Mouse (Mus musculus) hindbrain, embryonic 16.5 days (tissue): ENCODE measurements around the gene Pakap. TPM values are rescaled to one million over a fixed set of nuclear protein-coding genes. Genes with fewer than 3 reads are reported as not detected.
A peak's percentile ranks its signal among the peaks of the same experiment; 100 is the strongest.

Experiments used
- ATAC-seq: fragments of 200-750 bp; cut with Nextera tagmentation; 2 replicates; pipeline ENCODE4 v1.8.0; 2017; ENCODE audit warnings: moderate TSS enrichment, moderate library complexity
- H3K27ac ChIP-seq: fragments of 300-500 bp; sonication (generic); 2 replicates; pipeline ENCODE4 v1.5.1; 2014; ENCODE audit warnings: low read depth, mild to moderate bottlenecking, control low read depth, low read length, moderate library complexity
- H3K27me3 ChIP-seq: fragments of 300-500 bp; sonication (generic); replicated peaks from 2 replicates; pipeline ENCODE4 v1.6.1; 2014; ENCODE audit warnings: low read length; ENCODE audit not compliant: control insufficient read depth, insufficient read depth
- H3K36me3 ChIP-seq: fragments of 300-500 bp; sonication (generic); 2 replicates; pipeline ENCODE4 v1.6.1; 2014; ENCODE audit warnings: mild to moderate bottlenecking, low read length, moderate library complexity, mixed read lengths; ENCODE audit not compliant: control insufficient read depth, insufficient read depth
- H3K4me1 ChIP-seq: fragments of 300-500 bp; sonication (generic); 2 replicates; pipeline ENCODE4 v1.6.1; 2014; ENCODE audit warnings: low read depth, low read length; ENCODE audit not compliant: control insufficient read depth, insufficient read depth
- H3K4me2 ChIP-seq: fragments of 300-500 bp; sonication (generic); 2 replicates; pipeline ENCODE4 v1.6.1; 2014; ENCODE audit warnings: mild to moderate bottlenecking, low read length, control low read depth, moderate library complexity
- H3K4me3 ChIP-seq: fragments of 300-500 bp; sonication (generic); 2 replicates; pipeline ENCODE4 v1.5.1; 2014; ENCODE audit warnings: mild to moderate bottlenecking, low read length, control low read depth, moderate library complexity
- H3K9ac ChIP-seq: fragments of 300-500 bp; sonication (generic); 2 replicates; pipeline ENCODE4 v1.6.1; 2014; ENCODE audit warnings: low read depth, mild to moderate bottlenecking, control low read depth, low read length, moderate library complexity
- H3K9me3 ChIP-seq: fragments of 300-500 bp; sonication (generic); 2 replicates; pipeline ENCODE4 v1.6.1; 2014; ENCODE audit warnings: mild to moderate bottlenecking, low read length, moderate library complexity; ENCODE audit not compliant: control insufficient read depth
- WGBS: fragments of 180-500 bp; shearing (Covaris S2); extraction: QIAGEN DNeasy Blood & Tissue Kit; methylation state at CpG from one replicate; pipeline ENCODE4 v1.1.7; 2014; 5-methylcytosine and 5-hydroxymethylcytosine counted together
- polyA plus RNA-seq: library from polyadenylated mRNA; unstranded; fragments of >200 nt; fragmentation: Nextera tagmentation; extraction: Ambion mirVana; gene quantifications from 2 replicates; pipeline ENCODE4 v1.2.1, GENCODE M21; 2015

The Pakap gene
- polyA plus RNA-seq, 1 experiment from 2014 or later = 14.0 TPM

DNA sequence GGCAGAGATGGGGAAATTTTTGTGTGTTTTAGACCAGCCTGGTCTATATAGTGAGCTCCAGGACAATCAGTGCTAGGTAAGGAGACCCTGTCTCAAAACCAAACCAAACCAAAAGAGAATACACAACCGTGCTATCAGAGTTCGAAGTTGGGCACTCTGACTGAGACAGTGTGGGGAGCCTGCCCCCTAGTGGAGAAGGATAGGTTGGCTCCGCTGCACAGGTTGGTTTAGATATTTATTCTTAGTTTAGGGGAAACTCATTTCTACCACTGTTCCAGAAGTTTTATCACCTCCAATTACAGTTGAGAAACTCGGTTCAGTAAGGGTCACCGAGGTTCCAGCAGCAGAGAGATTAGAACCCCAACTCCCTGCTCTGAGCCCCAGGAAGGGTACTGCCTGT, 336.2 kb downstream of the Pakap start:
- no peaks in the 10 kb centered on the region for H3K9me3 ChIP-seq
- H3K36me3 ChIP-seq = no peaks in the 10 kb centered on the region
- H3K9ac ChIP-seq = no peak overlapping the region
- H3K27ac ChIP-seq = no peak overlapping the region
- no peaks in the 10 kb centered on the region for H3K4me1 ChIP-seq
- no peaks in the 10 kb centered on the region for H3K27me3 ChIP-seq
- peak; percentile 67 for ATAC-seq
- H3K4me3 ChIP-seq = no peak overlapping the region
- WGBS = 14% methylated on average over 5 of the region's 5 CpGs
- no peak overlapping the region; the same call in 1 of the 2 replicates for H3K4me2 ChIP-seq

GRCm38 (mm10) chr4:57904638-57905037, 336.7 kb downstream of the Pakap start:
- no peaks in the 10 kb centered on the region for H3K9me3 ChIP-seq
- H3K9ac ChIP-seq = no peak overlapping the region
- H3K27ac ChIP-seq = no peak overlapping the region
- H3K4me3 ChIP-seq = no peak overlapping the region
- H3K27me3 ChIP-seq = no peaks in the 10 kb centered on the region
- no peaks in the 10 kb centered on the region for H3K36me3 ChIP-seq
- ATAC-seq = peak; percentile 44
- H3K4me2 ChIP-seq = peak overlapping the region; percentile 23; the same call in 1 of the 2 replicates
- H3K4me1 ChIP-seq = no peaks in the 10 kb centered on the region
- 25% methylated on average over 9 of the region's 9 CpGs for WGBS

DNA sequence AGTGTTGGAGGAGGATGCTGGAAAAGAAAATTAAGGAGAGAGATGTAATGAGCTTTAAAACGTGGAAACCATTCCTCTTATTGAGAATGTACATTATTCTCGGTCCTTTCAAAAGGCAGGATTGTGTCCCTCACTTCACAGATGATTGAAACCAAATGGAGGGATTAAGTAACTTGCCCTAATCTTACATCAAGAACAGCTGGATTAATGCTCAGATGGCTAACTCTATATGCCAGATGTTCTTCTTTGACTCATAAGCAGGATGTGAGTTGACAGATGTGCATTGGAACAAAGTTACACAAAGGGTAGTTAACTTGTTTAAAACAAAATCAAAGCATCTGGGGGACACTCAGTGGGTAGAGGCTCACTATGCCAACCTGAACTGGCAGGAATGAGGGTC, 338.7 kb downstream of the Pakap start:
- no peaks in the 10 kb centered on the region for H3K4me1 ChIP-seq
- H3K4me2 ChIP-seq = no peak overlapping the region
- no peaks in the 10 kb centered on the region for H3K36me3 ChIP-seq
- no peaks in the 10 kb centered on the region for H3K9me3 ChIP-seq
- no peaks in the 10 kb centered on the region for H3K27me3 ChIP-seq
- H3K4me3 ChIP-seq = no peak overlapping the region
- H3K27ac ChIP-seq = no peak overlapping the region
- 65% methylated on average over 2 of the region's 2 CpGs for WGBS
- ATAC-seq = no peak
- no peak overlapping the region for H3K9ac ChIP-seq

GRCm38 (mm10) chr4:57908860-57909259, 340.9 kb downstream of the Pakap start:
- Histone ChIP-seq H3K9ac (no peak overlapping the region), H3K27me3 (no peaks in the 10 kb centered on the region), H3K4me1 (no peaks in the 10 kb centered on the region), H3K4me2 (no peak overlapping the region), H3K36me3 (no peaks in the 10 kb centered on the region), H3K9me3 (no peaks in the 10 kb centered on the region), H3K27ac (no peak overlapping the region), H3K4me3 (no peak overlapping the region)
- ATAC-seq = no peak
- 87% methylated on average over 6 of the region's 6 CpGs for WGBS

- no peak overlapping the region for H3K4me2 ChIP-seq
- no peaks in the 10 kb centered on the region for H3K9me3 ChIP-seq
- no peak overlapping the region for H3K4me3 ChIP-seq
- no peaks in the 10 kb centered on the region for H3K36me3 ChIP-seq
- no peaks in the 10 kb centered on the region for H3K27me3 ChIP-seq
- no peak overlapping the region for H3K27ac ChIP-seq
- no peak for ATAC-seq
- H3K9ac ChIP-seq = no peak overlapping the region
- peaks cover 4% of the 10 kb centered on the region; the same call in 1 of the 2 replicates for H3K4me1 ChIP-seq
Observed at GRCm38 (mm10) chr4:57913021-57913420, 345.0 kb downstream of the Pakap start.

- Histone ChIP-seq H3K27ac (0 out of 2 replicates have a peak overlapping the region, but pooled peaks have one; percentile 6), H3K4me3 (no peak overlapping the region), H3K36me3 (no peaks in the 10 kb centered on the region), H3K27me3 (no peaks in the 10 kb centered on the region), H3K4me1 (peaks cover 4% of the 10 kb centered on the region; the same call in 1 of the 2 replicates), H3K9me3 (no peaks in the 10 kb centered on the region), H3K4me2 (no peak overlapping the region), H3K9ac (no peak overlapping the region)
- 75% methylated on average over 10 of the region's 10 CpGs for WGBS
- ATAC-seq = no peak
Observed at GRCm38 (mm10) chr4:57914193-57915190, 346.5 kb downstream of the Pakap start.

GRCm38 (mm10) chr4:57915216-57915965, 347.4 kb downstream of the Pakap start:
- Histone ChIP-seq H3K4me1 (peaks cover 4% of the 10 kb centered on the region; the same call in 1 of the 2 replicates), H3K4me2 (peak overlapping the region; percentile 0), H3K4me3 (no peak overlapping the region), H3K9me3 (no peaks in the 10 kb centered on the region), H3K9ac (no peak overlapping the region), H3K27ac (no peak overlapping the region), H3K36me3 (no peaks in the 10 kb centered on the region), H3K27me3 (no peaks in the 10 kb centered on the region)
- WGBS = 38% methylated on average over 17 of the region's 17 CpGs
- ATAC-seq = peak; percentile 73

- Histone ChIP-seq H3K9ac (no peak within 1 kb of the TSS), H3K9me3 (no peaks in the 10 kb centered on the region), H3K27ac (no peak within 1 kb of the TSS), H3K4me1 (peaks cover 4% of the 10 kb centered on the region; the same call in 1 of the 2 replicates), H3K27me3 (no peaks in the 10 kb centered on the region), H3K4me3 (no peak within 1 kb of the TSS), H3K36me3 (no peaks in the 10 kb centered on the region), H3K4me2 (peak within 1 kb of the TSS; percentile 0)
- WGBS = 31% methylated on average over 9 of the region's 9 CpGs
- ATAC-seq = no peak
Observed at GRCm38 (mm10) chr4:57916201-57916661, 348.3 kb downstream of the Pakap start, which contains the start of gene D630039A03Rik. Gene D630039A03Rik, minus strand, starts transcription at chr4:57916297.

DNA sequence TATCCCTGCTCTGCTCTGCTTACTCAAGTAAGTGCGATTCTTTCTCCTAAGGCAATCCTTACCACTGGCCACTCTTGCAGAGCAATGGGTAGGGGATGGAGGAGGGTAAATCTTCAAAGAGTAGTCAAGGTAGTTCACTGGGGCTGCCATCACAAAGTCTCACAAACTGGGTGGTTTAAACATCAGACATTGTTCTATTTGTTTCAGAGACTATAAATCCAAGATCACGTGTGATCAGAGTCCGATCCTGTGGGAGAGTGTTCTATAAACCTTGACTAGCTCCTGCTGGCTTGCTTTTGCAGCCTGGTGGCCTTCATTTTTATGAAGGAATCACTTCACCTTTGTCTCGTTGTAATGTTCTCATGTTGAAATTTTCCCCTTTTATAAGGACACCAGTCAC, 348.7 kb downstream of the Pakap start:
- H3K4me1 ChIP-seq = peaks cover 4% of the 10 kb centered on the region; the same call in 1 of the 2 replicates
- no peak overlapping the region for H3K4me3 ChIP-seq
- H3K36me3 ChIP-seq = no peaks in the 10 kb centered on the region
- H3K27me3 ChIP-seq = no peaks in the 10 kb centered on the region
- no peak overlapping the region for H3K27ac ChIP-seq
- no peak overlapping the region for H3K9ac ChIP-seq
- ATAC-seq = no peak
- H3K4me2 ChIP-seq = no peak overlapping the region
- no peaks in the 10 kb centered on the region for H3K9me3 ChIP-seq
- WGBS = 80% methylated on average over 4 of the region's 4 CpGs
